Mouse (Mus musculus): ENCODE measurements around the gene Jph3. TPM values are rescaled to one million over a fixed set of nuclear protein-coding genes. Genes with fewer than 3 reads are reported as not detected.
A peak's percentile ranks its signal among the peaks of the same experiment; 100 is the strongest.

The Jph3 gene
- polyA plus RNA-seq, 1 experiment, result not detected

DNA sequence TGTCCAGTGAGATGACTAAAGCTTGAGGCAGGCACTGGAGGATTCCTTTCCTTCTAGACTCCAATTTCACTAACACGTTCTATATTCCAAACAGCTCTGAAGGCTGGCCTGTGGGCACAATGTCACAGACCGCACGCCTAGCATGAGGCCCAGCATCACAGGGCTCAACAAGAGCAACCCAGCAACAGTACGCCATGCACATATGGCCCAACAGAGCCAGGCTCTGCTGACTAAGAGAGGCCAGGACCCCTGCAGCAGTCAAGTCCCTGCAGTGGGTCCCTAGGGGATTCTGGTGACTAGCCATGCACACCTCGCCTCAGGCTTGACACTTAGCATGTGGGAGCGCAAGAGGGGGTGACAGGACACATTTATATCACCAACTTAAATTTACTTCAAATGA lies 91.4 kb downstream of the Jph3 start:
- H3K4me3 ChIP-seq (replicated peaks), result no peak overlapping the region
- peaks cover 8% of the 10 kb centered on the region; the same call in 1 of the 2 replicates for H3K4me1 ChIP-seq
- no peaks in the 10 kb centered on the region for H3K9me3 ChIP-seq
- H3K36me3 ChIP-seq (replicated peaks; ENCODE audit: low read length), result peaks cover 42% of the 10 kb centered on the region
- no peaks in the 10 kb centered on the region for H3K27me3 ChIP-seq (replicated peaks)
- TF ChIP-seq GATA1 (IDR thresholded peaks at IDR 0.05; ENCODE audit: borderline replicate concordance, low read length) (no peak), FLI1 (IDR thresholded peaks at IDR 0.05; ENCODE audit: low read length) (no peak)

DNA sequence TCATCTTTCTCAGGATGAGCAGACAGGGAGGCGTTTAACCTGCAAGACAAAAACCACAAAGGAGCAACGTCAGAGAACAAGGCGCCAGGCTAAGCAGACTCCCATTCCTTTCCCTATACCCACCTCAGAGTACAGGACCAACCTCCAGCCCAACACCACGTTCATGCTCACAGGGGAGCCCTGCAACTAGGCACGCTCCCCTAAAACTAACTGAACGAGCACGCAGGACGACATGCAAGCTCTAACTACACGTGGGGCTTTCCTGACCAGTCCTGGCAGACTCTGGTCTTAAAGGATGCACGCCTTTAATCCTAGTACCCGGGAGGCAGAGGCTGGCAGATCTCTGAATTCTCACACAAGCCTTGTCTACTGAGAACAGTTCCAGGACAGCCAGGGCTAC lies 91.9 kb downstream of the Jph3 start:
- Histone ChIP-seq H3K27me3 (replicated peaks) (no peaks in the 10 kb centered on the region), H3K9me3 (no peaks in the 10 kb centered on the region), H3K4me3 (replicated peaks) (no peak overlapping the region), H3K36me3 (replicated peaks; ENCODE audit: low read length) (peaks cover 37% of the 10 kb centered on the region), H3K4me1 (peaks cover 8% of the 10 kb centered on the region; the same call in 1 of the 2 replicates)
- no peak for TF ChIP-seq FLI1 (IDR thresholded peaks at IDR 0.05; ENCODE audit: low read length)
- TF ChIP-seq GATA1 (IDR thresholded peaks at IDR 0.05; ENCODE audit: borderline replicate concordance, low read length), result no peak

DNA sequence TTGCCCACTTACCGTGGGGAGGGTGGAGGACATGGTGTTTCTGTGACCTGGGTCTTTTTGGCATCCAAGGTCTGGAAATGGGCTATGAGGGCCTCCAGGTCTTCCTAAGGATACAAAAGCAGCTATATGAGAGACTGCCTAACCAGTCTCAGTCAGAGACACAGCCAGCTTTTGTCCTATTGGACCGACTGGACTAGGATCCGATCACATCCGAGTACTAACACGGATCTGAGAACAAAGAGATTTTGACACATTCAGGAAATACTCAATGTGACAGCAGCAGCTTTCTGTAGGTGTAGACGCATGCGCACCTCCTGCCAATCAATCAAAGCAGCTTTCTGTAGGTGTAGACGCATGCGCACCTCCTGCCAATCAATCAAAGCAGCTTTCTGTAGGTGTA lies 92.3 kb downstream of the Jph3 start:
- Histone ChIP-seq H3K4me1 (peaks cover 8% of the 10 kb centered on the region; the same call in 1 of the 2 replicates), H3K36me3 (replicated peaks; ENCODE audit: low read length) (peaks cover 36% of the 10 kb centered on the region), H3K4me3 (replicated peaks) (no peak overlapping the region), H3K9me3 (no peaks in the 10 kb centered on the region), H3K27me3 (replicated peaks) (no peaks in the 10 kb centered on the region)
- no peak for TF ChIP-seq GATA1 (IDR thresholded peaks at IDR 0.05; ENCODE audit: borderline replicate concordance, low read length)

DNA sequence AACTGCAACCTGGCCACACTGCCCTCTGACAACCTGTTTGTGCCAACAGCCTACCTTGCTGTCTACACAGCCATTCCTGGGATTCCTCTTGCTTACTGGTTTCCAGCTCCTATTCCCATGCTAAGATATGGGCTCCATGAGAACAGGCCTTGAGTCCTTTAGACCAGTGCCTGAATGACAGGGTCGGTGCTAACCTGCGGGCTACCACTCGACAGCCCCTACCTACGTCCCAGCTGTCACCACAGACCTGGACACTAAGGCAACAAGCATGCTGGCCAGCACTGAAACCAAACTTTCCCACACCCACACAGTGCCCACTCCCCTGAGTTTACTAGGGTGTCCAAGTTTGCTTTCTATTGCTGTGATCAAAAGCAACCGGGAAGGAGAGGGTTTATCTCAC lies 98.3 kb downstream of the Jph3 start:
- Histone ChIP-seq H3K4me3 (replicated peaks) (peak overlapping the region; percentile 95), H3K27me3 (replicated peaks) (no peaks in the 10 kb centered on the region), H3K4me1 (peaks cover 32% of the 10 kb centered on the region), H3K36me3 (replicated peaks; ENCODE audit: low read length) (no peaks in the 10 kb centered on the region), H3K9me3 (no peaks in the 10 kb centered on the region)
- TF ChIP-seq GATA1 (IDR thresholded peaks at IDR 0.05; ENCODE audit: borderline replicate concordance, low read length) (no peak), FLI1 (IDR thresholded peaks at IDR 0.05; ENCODE audit: low read length) (no peak)

DNA sequence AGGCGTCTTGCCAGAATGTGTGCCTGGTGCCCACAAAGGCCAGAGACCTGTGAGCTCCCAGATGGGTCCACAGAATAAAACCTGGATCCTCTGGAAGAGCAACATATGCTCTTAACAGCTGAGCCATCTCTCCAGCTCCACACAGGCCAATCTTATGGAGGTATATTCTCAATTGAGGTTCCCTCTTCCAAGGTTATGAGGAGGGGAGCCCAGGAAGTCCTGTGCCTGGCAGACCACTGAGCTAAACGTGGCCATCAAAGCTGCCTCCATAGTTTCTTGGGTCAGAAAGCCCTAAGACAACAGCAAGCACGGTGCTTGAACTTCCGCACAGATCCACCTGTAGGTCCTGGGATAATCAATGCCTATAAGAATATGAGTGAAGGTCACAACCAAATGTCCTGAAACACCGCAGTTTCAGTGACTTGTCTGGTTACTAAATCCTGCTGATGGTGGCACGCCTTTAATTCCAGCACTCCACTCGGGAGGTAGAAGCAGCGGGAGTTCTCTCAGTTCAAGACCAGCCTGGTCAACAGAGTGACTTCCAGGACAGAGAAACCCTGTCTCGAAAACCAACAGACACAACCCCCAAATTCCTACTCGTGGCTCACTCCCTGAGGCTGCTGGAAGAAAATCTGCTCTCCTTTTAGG lies 99.1 kb downstream of the Jph3 start:
- Histone ChIP-seq H3K36me3 (replicated peaks; ENCODE audit: low read length) (no peaks in the 10 kb centered on the region), H3K4me1 (peaks cover 32% of the 10 kb centered on the region), H3K4me3 (replicated peaks) (peak overlapping the region; percentile 95)

DNA sequence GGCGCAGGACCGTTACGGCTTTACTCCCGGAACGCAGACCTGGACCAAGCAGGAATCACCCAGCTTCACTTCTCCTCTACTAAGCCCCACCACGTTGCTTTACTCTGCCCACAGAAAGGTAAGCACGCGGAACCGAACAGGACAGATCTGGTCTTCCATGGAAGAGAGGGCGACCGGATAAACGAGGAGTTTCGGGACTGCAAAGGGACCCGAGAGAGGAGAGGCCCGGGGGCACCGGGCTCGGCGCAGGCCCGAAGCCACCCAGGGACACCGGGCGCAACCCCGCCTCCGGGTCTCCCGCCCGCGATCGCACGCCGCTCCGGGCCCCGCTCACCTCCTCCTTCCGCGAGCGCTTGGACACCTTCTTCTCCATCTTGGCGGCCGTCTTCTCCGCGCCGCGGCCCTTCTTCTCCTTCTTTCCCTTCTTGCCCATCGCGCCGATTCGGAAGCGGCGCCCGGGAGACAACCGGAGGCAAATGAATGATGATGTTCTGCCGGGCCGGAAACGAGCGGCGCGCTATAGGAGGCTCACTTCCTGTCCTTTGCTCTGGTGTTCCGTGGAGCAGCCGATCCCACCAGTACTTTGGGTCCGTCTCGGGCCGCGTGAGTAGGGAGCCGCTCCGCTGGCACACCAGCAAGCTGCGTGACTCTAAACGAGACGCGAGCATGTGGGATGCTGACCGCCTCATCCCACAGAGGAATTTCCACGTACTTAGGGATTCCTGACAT lies 99.8 kb downstream of the Jph3 start, which contains the start of gene Klhdc4:
TSS of gene Klhdc4 (minus strand) at position 522 of the 729 bp plus-strand sequence.
- no peaks in the 10 kb centered on the region for H3K27me3 ChIP-seq (replicated peaks)
- H3K9me3 ChIP-seq, result no peaks in the 10 kb centered on the region
- H3K4me3 ChIP-seq (replicated peaks), result peak within 1 kb of the TSS; percentile 95
- no peak for TF ChIP-seq GATA1 (IDR thresholded peaks at IDR 0.05; ENCODE audit: borderline replicate concordance, low read length)
- peak; percentile 73; the same call in 1 of the 2 replicates for TF ChIP-seq FLI1 (IDR thresholded peaks at IDR 0.05; ENCODE audit: low read length)
- H3K4me1 ChIP-seq, result peaks cover 32% of the 10 kb centered on the region
- no peaks in the 10 kb centered on the region for H3K36me3 ChIP-seq (replicated peaks; ENCODE audit: low read length)

More for the DNA sequence above, 99.1 kb downstream of the Jph3 start:
- TF ChIP-seq FLI1 (IDR thresholded peaks at IDR 0.05; ENCODE audit: low read length), result no peak
- TF ChIP-seq GATA1 (IDR thresholded peaks at IDR 0.05; ENCODE audit: borderline replicate concordance, low read length), result no peak
- Histone ChIP-seq H3K27me3 (replicated peaks) (no peaks in the 10 kb centered on the region), H3K9me3 (no peaks in the 10 kb centered on the region)

DNA sequence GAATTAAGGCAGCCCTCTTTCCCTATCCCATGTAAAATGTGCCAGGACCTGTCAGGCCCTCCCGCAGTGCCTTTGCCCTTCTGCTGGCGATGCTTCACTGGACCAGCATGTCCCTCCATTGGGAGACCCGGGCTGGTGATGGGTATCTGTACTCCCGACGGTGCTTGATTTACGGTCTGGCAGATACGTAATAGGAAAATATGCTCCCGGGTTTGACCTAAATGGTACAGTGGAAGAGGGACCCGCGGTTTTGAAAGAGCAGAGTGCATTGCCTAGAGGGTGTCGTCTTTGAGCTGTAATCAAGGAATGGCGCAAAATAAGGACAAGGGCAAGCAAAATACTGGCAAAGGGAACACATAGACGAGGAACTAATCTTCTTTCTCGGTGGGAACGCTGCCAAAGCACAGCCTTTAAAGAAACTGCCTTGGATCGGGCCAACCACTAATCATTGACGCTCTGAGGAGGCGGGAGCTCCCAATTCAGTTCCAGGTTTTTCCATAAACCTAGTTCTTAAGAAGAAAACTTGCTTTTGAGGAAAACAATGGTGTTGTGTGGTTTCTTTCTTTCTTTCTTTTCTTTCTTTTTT lies 100.4 kb downstream of the Jph3 start:
- no peaks in the 10 kb centered on the region for H3K9me3 ChIP-seq
- H3K27me3 ChIP-seq (replicated peaks), result no peaks in the 10 kb centered on the region
- no peaks in the 10 kb centered on the region for H3K36me3 ChIP-seq (replicated peaks; ENCODE audit: low read length)
- peaks cover 32% of the 10 kb centered on the region for H3K4me1 ChIP-seq
- peak overlapping the region; percentile 95 for H3K4me3 ChIP-seq (replicated peaks)
- TF ChIP-seq FLI1 (IDR thresholded peaks at IDR 0.05; ENCODE audit: low read length) (no peak), GATA1 (IDR thresholded peaks at IDR 0.05; ENCODE audit: borderline replicate concordance, low read length) (no peak)

DNA sequence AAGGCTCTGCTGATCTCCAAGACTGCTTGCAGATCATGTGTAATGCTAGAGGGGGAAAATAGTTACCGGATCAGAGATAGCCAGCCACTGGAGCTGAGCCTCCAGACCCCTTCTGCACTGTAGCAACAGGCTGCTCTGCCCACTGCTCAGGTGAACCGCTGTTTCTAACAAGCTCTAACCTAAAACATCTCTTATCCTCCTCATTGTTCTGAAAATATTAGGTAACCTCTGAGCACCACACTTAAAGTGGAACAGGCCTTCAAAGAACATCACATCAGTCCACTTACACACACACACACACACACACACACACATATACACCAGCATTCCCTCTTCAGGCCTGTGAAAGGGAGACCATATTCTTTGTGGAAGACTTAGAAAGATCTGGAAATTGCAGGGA lies 102.6 kb downstream of the Jph3 start:
- H3K9me3 ChIP-seq, result no peaks in the 10 kb centered on the region
- peaks cover 32% of the 10 kb centered on the region for H3K4me1 ChIP-seq
- no peaks in the 10 kb centered on the region for H3K36me3 ChIP-seq (replicated peaks; ENCODE audit: low read length)
- H3K4me3 ChIP-seq (replicated peaks), result peak overlapping the region; percentile 23
- no peak for TF ChIP-seq FLI1 (IDR thresholded peaks at IDR 0.05; ENCODE audit: low read length)
- no peaks in the 10 kb centered on the region for H3K27me3 ChIP-seq (replicated peaks)

DNA sequence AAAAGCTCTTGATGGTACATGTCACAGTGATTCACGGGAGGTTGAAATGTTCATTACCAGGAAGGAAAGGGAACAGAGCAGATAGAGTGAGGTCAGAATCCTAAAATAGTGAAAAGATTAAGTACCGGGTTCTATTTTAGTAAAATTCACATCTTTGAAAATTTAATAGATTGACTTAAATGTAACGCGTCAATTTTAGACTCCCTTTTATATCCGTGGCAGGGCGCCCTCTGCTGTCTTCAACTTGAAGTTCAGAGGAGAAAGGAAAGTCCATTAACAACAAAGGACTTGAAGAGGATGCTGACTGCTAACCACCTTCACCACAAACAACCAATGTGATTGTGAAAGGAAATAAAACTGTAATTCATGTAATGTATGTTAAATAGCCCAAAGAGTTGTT lies 103.1 kb downstream of the Jph3 start:
- H3K4me3 ChIP-seq (replicated peaks), result peak overlapping the region; percentile 42
- no peaks in the 10 kb centered on the region for H3K27me3 ChIP-seq (replicated peaks)
- no peaks in the 10 kb centered on the region for H3K9me3 ChIP-seq
- TF ChIP-seq FLI1 (IDR thresholded peaks at IDR 0.05; ENCODE audit: low read length) (no peak), GATA1 (IDR thresholded peaks at IDR 0.05; ENCODE audit: borderline replicate concordance, low read length) (no peak)
- H3K36me3 ChIP-seq (replicated peaks; ENCODE audit: low read length), result no peaks in the 10 kb centered on the region
- H3K4me1 ChIP-seq, result peaks cover 31% of the 10 kb centered on the region

DNA sequence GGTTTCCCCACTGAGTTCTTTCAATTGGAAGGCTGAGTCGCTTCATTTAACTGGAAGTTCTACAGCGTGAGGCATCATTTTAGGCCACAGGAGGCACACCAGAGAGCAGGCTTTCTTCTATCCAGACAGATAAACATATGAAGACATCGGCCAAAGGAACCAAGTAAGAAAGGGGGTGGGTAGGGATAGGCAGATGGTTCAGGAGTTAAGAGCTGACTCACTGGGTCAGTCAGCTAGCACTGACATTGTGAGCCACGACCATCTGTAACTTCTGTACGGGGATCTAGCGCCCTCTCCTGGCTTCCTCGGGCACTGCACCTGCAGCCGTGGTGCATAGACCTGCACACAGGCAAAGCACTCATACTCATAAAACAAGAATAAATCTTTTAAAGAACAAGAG lies 111.8 kb downstream of the Jph3 start:
- Histone ChIP-seq H3K27me3 (replicated peaks) (peaks cover 13% of the 10 kb centered on the region), H3K9me3 (no peaks in the 10 kb centered on the region), H3K36me3 (replicated peaks; ENCODE audit: low read length) (no peaks in the 10 kb centered on the region), H3K4me3 (replicated peaks) (peak overlapping the region; percentile 84), H3K4me1 (peaks cover 21% of the 10 kb centered on the region)
- no peak for TF ChIP-seq FLI1 (IDR thresholded peaks at IDR 0.05; ENCODE audit: low read length)
- no peak for TF ChIP-seq GATA1 (IDR thresholded peaks at IDR 0.05; ENCODE audit: borderline replicate concordance, low read length)
